Mouse (Mus musculus): ENCODE measurements at regions not wholly inside any gene's neighbourhood (a gene's known extent, or its start where the extent isn't known, plus 50 kb on each side); places are given as distances from the start of the nearest gene placed in this dataset.
A peak's percentile ranks its signal among the peaks of the same experiment; 100 is the strongest.
"Not testable (repeated sequence)": the region's sequence is repeated elsewhere in the genome, so short reads cannot be mapped to it uniquely, and the experiment has no call there.

GRCm38 (mm10) chr13:61957197-61957596 lies 172.5 kb upstream of the Zfp808 start:
- not testable (repeated sequence) for ATAC-seq; H3K4me1 ChIP-seq (ENCODE audit: insufficient read depth, low read length); H3K4me3 ChIP-seq (ENCODE audit: low read length); H3K9me3 ChIP-seq (ENCODE audit: low read length); H3K27me3 ChIP-seq (ENCODE audit: insufficient read depth, low read length); H3K4me2 ChIP-seq (ENCODE audit: low read depth, low read length); DNase-seq (ENCODE audit: low spot score); H3K27ac ChIP-seq; H3K36me3 ChIP-seq (ENCODE audit: insufficient read depth, low read length); H3K9ac ChIP-seq (replicated peaks; ENCODE audit: low read length)
- WGBS, result 84% methylated on average over 8 of the region's 9 CpGs

GRCm38 (mm10) chr13:61978856-61979255 lies 150.8 kb upstream of the Zfp808 start:
- H3K27me3 ChIP-seq (ENCODE audit: insufficient read depth, low read length); H3K9ac ChIP-seq (replicated peaks; ENCODE audit: low read length): not testable (repeated sequence)
- WGBS, result 91% methylated on average over 3 of the region's 3 CpGs

DNA sequence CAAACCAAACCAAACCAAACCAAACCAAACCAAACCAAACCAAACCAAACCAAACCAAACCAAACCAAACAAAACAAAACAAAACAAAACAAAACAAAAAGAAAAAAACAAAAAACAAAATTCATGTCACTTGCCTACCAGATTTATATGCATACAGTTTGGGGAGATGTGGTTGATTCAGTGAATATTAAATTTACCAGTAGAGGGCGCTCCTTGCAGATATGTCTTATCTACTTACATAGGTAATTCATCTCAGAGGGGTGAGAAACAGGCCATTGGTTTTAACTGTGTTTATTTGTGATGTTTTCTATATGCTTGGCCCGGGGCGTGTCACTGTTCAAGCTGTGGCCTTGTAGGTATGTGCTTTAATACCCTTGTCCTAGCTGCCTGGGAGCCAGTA lies 133.2 kb upstream of the Zfp808 start:
- not testable (repeated sequence) for H3K4me2 ChIP-seq (ENCODE audit: low read depth, low read length); H3K36me3 ChIP-seq (ENCODE audit: insufficient read depth, low read length); H3K4me3 ChIP-seq (ENCODE audit: low read length); H3K9me3 ChIP-seq (ENCODE audit: low read length); H3K27ac ChIP-seq; DNase-seq (ENCODE audit: low spot score); H3K9ac ChIP-seq (replicated peaks; ENCODE audit: low read length); H3K27me3 ChIP-seq (ENCODE audit: insufficient read depth, low read length); H3K4me1 ChIP-seq (ENCODE audit: insufficient read depth, low read length); ATAC-seq
- 63% methylated on average over 3 of the region's 3 CpGs for WGBS

More at GRCm38 (mm10) chr13:61978856-61979255, 150.8 kb upstream of the Zfp808 start:
- H3K9me3 ChIP-seq (ENCODE audit: low read length); H3K4me1 ChIP-seq (ENCODE audit: insufficient read depth, low read length); ATAC-seq; DNase-seq (ENCODE audit: low spot score); H3K36me3 ChIP-seq (ENCODE audit: insufficient read depth, low read length); H3K4me2 ChIP-seq (ENCODE audit: low read depth, low read length); H3K27ac ChIP-seq; H3K4me3 ChIP-seq (ENCODE audit: low read length): not testable (repeated sequence)

GRCm38 (mm10) chr13:61998803-61999202 lies 130.9 kb upstream of the Zfp808 start:
- WGBS, result 10% methylated on average over 6 of the region's 6 CpGs
- not testable (repeated sequence) for H3K27ac ChIP-seq; H3K4me2 ChIP-seq (ENCODE audit: low read depth, low read length); H3K4me1 ChIP-seq (ENCODE audit: insufficient read depth, low read length); DNase-seq (ENCODE audit: low spot score); H3K27me3 ChIP-seq (ENCODE audit: insufficient read depth, low read length); H3K9ac ChIP-seq (replicated peaks; ENCODE audit: low read length); H3K36me3 ChIP-seq (ENCODE audit: insufficient read depth, low read length); H3K9me3 ChIP-seq (ENCODE audit: low read length); ATAC-seq; H3K4me3 ChIP-seq (ENCODE audit: low read length)
- TF ChIP-seq CTCF (IDR thresholded peaks at IDR 0.05; ENCODE audit: low read depth), result peak; percentile 49

DNA sequence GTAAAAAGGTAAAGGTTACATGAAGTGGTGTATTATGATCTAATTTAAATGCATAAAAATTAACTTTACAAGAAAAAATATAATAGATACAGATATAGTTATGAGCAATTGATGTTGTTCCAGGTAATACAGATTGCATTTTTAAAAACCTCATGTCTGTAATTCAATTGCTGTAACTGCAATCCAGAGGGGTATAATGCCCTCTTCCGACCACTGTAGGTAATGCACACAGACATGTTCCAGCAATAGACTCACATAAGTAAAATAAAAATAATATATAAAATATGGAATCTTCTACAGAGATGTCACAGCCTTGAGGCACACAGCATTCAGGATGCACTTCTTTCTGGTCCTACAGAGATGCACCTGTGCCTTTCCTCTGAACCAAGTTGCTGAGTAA lies 122.4 kb upstream of the Zfp808 start:
- H3K4me3 ChIP-seq (ENCODE audit: low read length), result not testable (repeated sequence)

GRCm38 (mm10) chr13:62015424-62016167 lies 114.1 kb upstream of the Zfp808 start:
- H3K4me1 ChIP-seq (ENCODE audit: insufficient read depth, low read length); H3K9me3 ChIP-seq (ENCODE audit: low read length); H3K36me3 ChIP-seq (ENCODE audit: insufficient read depth, low read length); H3K27me3 ChIP-seq (ENCODE audit: insufficient read depth, low read length): not testable (repeated sequence)
- Histone ChIP-seq H3K9ac (replicated peaks; ENCODE audit: low read length) (peak overlapping the region; percentile 56), H3K27ac (peak overlapping the region; percentile 64), H3K4me3 (ENCODE audit: low read length) (peak overlapping the region; percentile 56), H3K4me2 (ENCODE audit: low read depth, low read length) (peak overlapping the region; percentile 60)
- ATAC-seq (peak; percentile 81), DNase-seq (ENCODE audit: low spot score) (peak; percentile 58)
- 3% methylated on average over 22 of the region's 22 CpGs for WGBS

More for the DNA sequence above, 122.4 kb upstream of the Zfp808 start:
- H3K27me3 ChIP-seq (ENCODE audit: insufficient read depth, low read length); H3K4me1 ChIP-seq (ENCODE audit: insufficient read depth, low read length); H3K36me3 ChIP-seq (ENCODE audit: insufficient read depth, low read length); H3K4me2 ChIP-seq (ENCODE audit: low read depth, low read length); ATAC-seq; H3K9me3 ChIP-seq (ENCODE audit: low read length); H3K27ac ChIP-seq; DNase-seq (ENCODE audit: low spot score); H3K9ac ChIP-seq (replicated peaks; ENCODE audit: low read length): not testable (repeated sequence)
- WGBS, result 80% methylated on average over 1 of the region's 1 CpGs

GRCm38 (mm10) chr13:62016168-62016502 lies 113.6 kb upstream of the Zfp808 start:
- H3K9me3 ChIP-seq (ENCODE audit: low read length); H3K36me3 ChIP-seq (ENCODE audit: insufficient read depth, low read length); H3K27me3 ChIP-seq (ENCODE audit: insufficient read depth, low read length); ATAC-seq; H3K4me1 ChIP-seq (ENCODE audit: insufficient read depth, low read length); DNase-seq (ENCODE audit: low spot score): not testable (repeated sequence)
- peak overlapping the region; percentile 56 for H3K4me3 ChIP-seq (ENCODE audit: low read length)
- peak overlapping the region; percentile 56 for H3K9ac ChIP-seq (replicated peaks; ENCODE audit: low read length)
- under 1% methylated on average over 5 of the region's 5 CpGs for WGBS
- peak overlapping the region; percentile 64 for H3K27ac ChIP-seq
- peak overlapping the region; percentile 60 for H3K4me2 ChIP-seq (ENCODE audit: low read depth, low read length)

DNA sequence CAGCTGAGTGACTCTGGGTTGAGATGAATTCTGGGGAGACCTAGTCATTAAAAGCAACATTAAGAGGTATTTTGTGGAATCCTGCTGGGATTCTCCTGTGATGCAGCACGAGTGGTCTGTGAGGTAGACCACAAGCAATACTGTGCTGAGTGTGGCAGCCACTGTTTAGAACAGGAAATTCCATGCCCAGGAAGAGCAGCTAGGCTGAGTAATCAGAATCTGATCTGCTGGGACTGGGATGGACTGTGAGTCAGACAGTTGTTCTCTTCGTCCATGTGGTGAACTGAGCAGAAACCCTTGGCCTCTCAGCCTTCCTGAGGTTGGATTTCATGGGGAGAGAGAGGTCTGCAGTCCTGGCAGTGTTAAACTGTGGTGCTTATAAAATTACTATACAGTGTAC lies 92.0 kb upstream of the Zfp808 start:
- H3K36me3 ChIP-seq (ENCODE audit: insufficient read depth, low read length); H3K9me3 ChIP-seq (ENCODE audit: low read length); H3K27me3 ChIP-seq (ENCODE audit: insufficient read depth, low read length); H3K4me3 ChIP-seq (ENCODE audit: low read length); ATAC-seq; H3K4me1 ChIP-seq (ENCODE audit: insufficient read depth, low read length); H3K9ac ChIP-seq (replicated peaks; ENCODE audit: low read length); DNase-seq (ENCODE audit: low spot score); H3K27ac ChIP-seq; H3K4me2 ChIP-seq (ENCODE audit: low read depth, low read length): not testable (repeated sequence)
- WGBS, result 92% methylated on average over 2 of the region's 2 CpGs

DNA sequence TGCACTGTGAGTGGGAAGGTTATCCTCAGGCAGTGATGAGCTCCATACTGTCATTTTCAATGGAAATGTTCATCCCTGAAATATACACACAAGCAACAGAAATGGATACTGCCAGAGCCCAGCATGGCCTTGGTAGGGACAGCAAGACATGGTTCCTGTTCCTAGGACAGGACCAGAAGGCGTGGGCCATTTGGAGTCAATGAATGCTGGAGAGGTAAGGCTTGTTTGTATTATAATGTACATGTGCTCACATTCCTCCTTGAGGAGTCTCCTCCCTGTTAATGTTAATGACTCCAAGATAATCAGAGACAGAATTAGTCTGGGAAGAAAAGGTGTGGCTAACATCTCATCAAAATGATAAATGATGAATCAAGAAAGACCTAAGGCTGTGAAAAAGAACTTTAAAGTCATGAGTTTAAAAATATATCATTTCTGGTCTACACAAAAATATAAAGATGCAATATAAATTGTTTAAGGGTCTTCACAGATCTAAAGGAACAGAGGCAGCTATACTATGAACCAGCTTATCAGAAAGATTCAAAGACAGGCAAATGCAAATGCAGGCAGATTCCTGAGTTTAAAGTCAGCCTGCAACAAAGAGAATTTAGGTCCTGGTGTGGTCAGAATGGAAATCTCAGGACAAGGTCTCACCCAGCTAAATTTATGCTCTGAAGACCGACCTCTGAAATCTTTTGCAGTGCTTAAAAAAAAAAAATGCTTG lies 51.6 kb upstream of the Zfp808 start:
- not testable (repeated sequence) for H3K36me3 ChIP-seq (ENCODE audit: insufficient read depth, low read length); H3K9ac ChIP-seq (replicated peaks; ENCODE audit: low read length); DNase-seq (ENCODE audit: low spot score); H3K27me3 ChIP-seq (ENCODE audit: insufficient read depth, low read length); H3K4me1 ChIP-seq (ENCODE audit: insufficient read depth, low read length); ATAC-seq; H3K4me3 ChIP-seq (ENCODE audit: low read length); H3K27ac ChIP-seq; H3K9me3 ChIP-seq (ENCODE audit: low read length); H3K4me2 ChIP-seq (ENCODE audit: low read depth, low read length)
- WGBS, result 82% methylated on average over 2 of the region's 2 CpGs

- not testable (repeated sequence) for H3K9ac ChIP-seq (replicated peaks; ENCODE audit: low read length); H3K9me3 ChIP-seq (ENCODE audit: low read length); H3K27me3 ChIP-seq (ENCODE audit: insufficient read depth, low read length); H3K4me3 ChIP-seq (ENCODE audit: low read length); DNase-seq (ENCODE audit: low spot score); H3K4me1 ChIP-seq (ENCODE audit: insufficient read depth, low read length); H3K4me2 ChIP-seq (ENCODE audit: low read depth, low read length); H3K27ac ChIP-seq; ATAC-seq; H3K36me3 ChIP-seq (ENCODE audit: insufficient read depth, low read length)
- WGBS, result 89% methylated on average over 9 of the region's 9 CpGs
These were observed 50.8 kb upstream of the Zfp808 start for GRCm38 (mm10) chr13:62078893-62079292.
